Mouse (Mus musculus) bone marrow macrophage, adult 2 months (primary cell): ENCODE measurements around the gene Actg1.

Source experiments
- CTCF ChIP-seq: IDR thresholded peaks from 2 replicates; pipeline ENCODE4 v1.5.1; 2012; ENCODE audit warnings: low read depth, mild to moderate bottlenecking, low read length, moderate library complexity
- POLR2A ChIP-seq: IDR thresholded peaks from 2 replicates; pipeline ENCODE4 v1.6.1; 2012; ENCODE audit warnings: mild to moderate bottlenecking, low read depth, low read length, borderline replicate concordance

GRCm38 (mm10) chr11:120377337-120377736 is 29.0 kb upstream of the Actg1 start:
- TF ChIP-seq POLR2A (no peak), CTCF (no peak)
